Mouse (Mus musculus): ENCODE results near the gene Stau1.

DNA sequence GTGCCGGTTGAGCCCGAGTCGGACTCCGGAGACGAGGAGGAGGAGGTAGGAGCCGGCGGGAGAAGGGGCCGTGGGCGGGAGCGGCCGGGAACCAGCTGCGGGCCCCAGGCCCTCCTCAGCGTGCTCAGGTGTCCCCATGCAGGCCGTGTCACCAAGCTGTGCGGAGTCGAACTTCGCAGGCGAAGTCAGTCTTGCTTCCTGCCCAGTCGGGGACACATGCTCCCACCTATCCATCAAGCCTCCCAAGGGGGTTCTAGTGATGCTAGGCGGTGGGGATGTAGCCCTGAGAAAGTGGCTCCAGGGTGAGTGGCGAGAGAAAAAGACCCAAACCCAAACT is 19.3 kb upstream of the Stau1 start:
- TF ChIP-seq POLR2A (IDR thresholded peaks at IDR 0.05; ENCODE audit: borderline replicate concordance, low read depth, low read length) (no peak), CTCF (IDR thresholded peaks at IDR 0.05; ENCODE audit: low read depth, low read length) (no peak)

Measured in bone marrow macrophage, adult 2 months (primary cell).